Mouse (Mus musculus): ENCODE data around the gene Syde2. TPM values are rescaled to one million over a fixed set of nuclear protein-coding genes. Genes with fewer than 3 reads are reported as not detected.

Gene Syde2
- total RNA-seq (2023), result 1 to 10 TPM; 2.6 to 3.2 TPM

DNA sequence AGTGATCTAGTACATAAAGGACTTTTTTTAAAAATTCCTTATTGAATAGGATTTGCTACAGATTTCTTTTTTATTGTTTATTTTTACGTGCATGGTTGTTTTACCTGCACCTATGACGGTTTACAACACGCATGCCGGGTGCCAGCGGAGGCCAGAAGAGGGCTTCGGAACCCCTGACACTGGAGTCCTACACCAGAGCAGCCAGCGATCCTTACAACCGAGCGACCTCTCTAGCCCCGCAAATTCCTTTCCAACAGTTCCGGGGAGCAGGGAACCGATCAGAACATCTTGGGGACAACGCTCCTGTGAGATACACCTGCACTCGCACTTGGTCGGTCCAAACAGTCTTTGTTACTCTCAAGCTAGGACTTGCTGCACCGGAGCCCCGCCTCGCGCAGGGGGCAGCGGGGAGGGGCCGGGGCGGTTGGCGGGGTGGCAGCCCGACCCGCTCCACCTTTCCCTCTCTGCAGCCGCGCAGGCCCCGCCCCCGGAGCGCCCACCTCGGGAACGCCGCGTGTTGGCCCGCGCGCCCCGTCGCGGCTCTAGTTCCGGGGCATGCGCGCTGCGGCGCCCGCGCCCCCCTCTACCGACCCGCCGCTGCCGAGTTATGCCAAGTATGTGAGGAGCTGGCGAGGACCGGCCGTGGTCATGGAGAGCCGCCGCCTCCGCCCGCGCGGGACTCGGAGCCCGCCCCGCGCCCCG is at the start of gene Syde2:
Gene Syde2 (plus strand): TSS at position 603 of the 702 bp plus-strand sequence.

Other genes with a start within 250 kb of the Syde2 start
- gene Ddah1, start 229.2 kb upstream of the Syde2 start, total RNA-seq (2023), result not detected
- gene Bcl10, start 65.1 kb upstream of the Syde2 start, total RNA-seq (2023), result 10 to 100 TPM; 73.4 to 76.2 TPM
- 10 to 100 TPM; 43.3 to 63.8 TPM for gene 2410004B18Rik, start 49.9 kb upstream of the Syde2 start, total RNA-seq (2023)
- not detected for gene Wdr63, start 120.3 kb downstream of the Syde2 start, total RNA-seq (2023)
- 10 to 100 TPM in 1 of 2 experiments, 1 to 10 TPM in 1; 8.7 to 12.9 TPM for gene Mcoln3, start 129.6 kb downstream of the Syde2 start, total RNA-seq (2023)
- 10 to 100 TPM; 23.2 TPM for gene Mcoln2, start 162.0 kb downstream of the Syde2 start, total RNA-seq (2023)
- not detected for gene Lpar3, start 233.1 kb downstream of the Syde2 start, total RNA-seq (2023)

All from T-cell, adult 66 days (primary cell).